Mouse (Mus musculus): Measurements from ENCODE around the gene Ppp2r5a. TPM values are rescaled to one million over a fixed set of nuclear protein-coding genes. Genes with fewer than 3 reads are reported as not detected.

Gene Ppp2r5a
- polyA plus RNA-seq (2015; fragmentation: Nextera tagmentation; extraction: Ambion mirVana), result 29.6 and 29.8 TPM in 2 replicates

DNA sequence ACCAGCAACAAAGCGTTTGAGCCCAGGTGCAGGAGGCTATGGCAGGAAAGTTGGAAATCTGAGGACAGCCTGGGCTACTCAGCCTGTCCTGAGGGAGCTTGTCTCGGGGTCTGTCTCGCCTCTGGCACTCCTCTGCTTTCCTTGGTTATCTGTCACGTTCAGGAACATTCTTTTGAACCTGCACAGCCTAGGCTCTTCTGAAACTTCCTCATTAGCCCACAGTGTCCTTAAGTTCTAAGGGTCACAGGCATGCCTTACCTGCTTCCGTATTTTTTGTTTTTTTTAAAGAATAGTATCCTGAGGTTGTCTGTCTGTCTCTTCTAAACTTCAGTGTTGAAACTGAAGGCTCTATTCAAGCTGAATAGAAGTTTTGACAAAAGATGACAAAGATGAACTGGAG lies at the start of gene Ppp2r5a:
Gene Ppp2r5a, minus strand, starts transcription at position 199 of the 400 bp plus-strand sequence.
- H3K36me3 ChIP-seq, result no peaks in the 10 kb centered on the region
- ATAC-seq (ENCODE audit: insufficient read depth, low FRiP score, low read depth), result no peak

GRCm38 (mm10) chr1:191450614-191451013 lies 47.5 kb upstream of the Ppp2r5a start:
- H3K27me3 ChIP-seq (replicated peaks), result no peaks in the 10 kb centered on the region
- H3K4me1 ChIP-seq, result 0 out of 2 replicates have a peak, but pooled peaks cover 13% of the 10 kb centered on the region
- H3K4me3 ChIP-seq (replicated peaks), result no peak overlapping the region
- no peaks in the 10 kb centered on the region for H3K9me3 ChIP-seq
- H3K27ac ChIP-seq, result no peak overlapping the region
- H3K4me2 ChIP-seq, result no peak overlapping the region
- no peak overlapping the region for H3K9ac ChIP-seq
- H3K36me3 ChIP-seq, result no peaks in the 10 kb centered on the region
- ATAC-seq (ENCODE audit: insufficient read depth, low FRiP score, low read depth), result no peak
- WGBS, result 62% methylated on average over 5 of the region's 5 CpGs

More for the DNA sequence above, at the start of gene Ppp2r5a:
- H3K9ac ChIP-seq, result no peak within 1 kb of the TSS
- H3K4me2 ChIP-seq, result no peak within 1 kb of the TSS
- H3K9me3 ChIP-seq, result no peaks in the 10 kb centered on the region
- 56% methylated on average over 5 of the region's 5 CpGs for WGBS
- no peaks in the 10 kb centered on the region for H3K27me3 ChIP-seq (replicated peaks)
- H3K27ac ChIP-seq, result no peak within 1 kb of the TSS
- H3K4me3 ChIP-seq (replicated peaks), result no peak within 1 kb of the TSS
- no peaks in the 10 kb centered on the region for H3K4me1 ChIP-seq

- Histone ChIP-seq H3K36me3 (no peaks in the 10 kb centered on the region), H3K9me3 (no peaks in the 10 kb centered on the region), H3K4me2 (no peak overlapping the region), H3K27ac (no peak overlapping the region), H3K4me3 (replicated peaks) (no peak overlapping the region), H3K27me3 (replicated peaks) (no peaks in the 10 kb centered on the region), H3K9ac (no peak overlapping the region), H3K4me1 (0 out of 2 replicates have a peak, but pooled peaks cover 9% of the 10 kb centered on the region)
- no peak for ATAC-seq (ENCODE audit: insufficient read depth, low FRiP score, low read depth)
- WGBS, result 74% methylated on average over 4 of the region's 4 CpGs
Measured at GRCm38 (mm10) chr1:191449537-191449936, 46.5 kb upstream of the Ppp2r5a start.

GRCm38 (mm10) chr1:191447391-191448016 lies 44.4 kb upstream of the Ppp2r5a start:
- H3K27me3 ChIP-seq (replicated peaks), result no peaks in the 10 kb centered on the region
- 67% methylated on average over 6 of the region's 6 CpGs for WGBS

GRCm38 (mm10) chr1:191446307-191446706 lies 43.2 kb upstream of the Ppp2r5a start:
- H3K36me3 ChIP-seq, result no peaks in the 10 kb centered on the region
- no peak overlapping the region for H3K9ac ChIP-seq
- H3K27ac ChIP-seq, result no peak overlapping the region
- no peaks in the 10 kb centered on the region for H3K27me3 ChIP-seq (replicated peaks)
- 68% methylated on average over 5 of the region's 5 CpGs for WGBS
- no peaks in the 10 kb centered on the region for H3K4me1 ChIP-seq
- H3K4me3 ChIP-seq (replicated peaks), result no peak overlapping the region
- H3K9me3 ChIP-seq, result no peaks in the 10 kb centered on the region
- no peak for ATAC-seq (ENCODE audit: insufficient read depth, low FRiP score, low read depth)
- H3K4me2 ChIP-seq, result no peak overlapping the region

More at GRCm38 (mm10) chr1:191447391-191448016, 44.4 kb upstream of the Ppp2r5a start:
- Histone ChIP-seq H3K4me2 (no peak overlapping the region), H3K9me3 (no peaks in the 10 kb centered on the region), H3K36me3 (no peaks in the 10 kb centered on the region), H3K4me1 (no peaks in the 10 kb centered on the region), H3K27ac (no peak overlapping the region), H3K9ac (no peak overlapping the region), H3K4me3 (replicated peaks) (no peak overlapping the region)
- no peak for ATAC-seq (ENCODE audit: insufficient read depth, low FRiP score, low read depth)

GRCm38 (mm10) chr1:191445831-191446258 lies 42.8 kb upstream of the Ppp2r5a start:
- Histone ChIP-seq H3K27ac (no peak overlapping the region), H3K27me3 (replicated peaks) (no peaks in the 10 kb centered on the region), H3K4me3 (replicated peaks) (no peak overlapping the region), H3K9me3 (no peaks in the 10 kb centered on the region), H3K4me1 (no peaks in the 10 kb centered on the region), H3K4me2 (no peak overlapping the region), H3K9ac (no peak overlapping the region), H3K36me3 (no peaks in the 10 kb centered on the region)
- ATAC-seq (ENCODE audit: insufficient read depth, low FRiP score, low read depth), result peak; percentile 21; the same call in 1 of the 2 replicates
- WGBS, result 42% methylated on average over 9 of the region's 9 CpGs

- Histone ChIP-seq H3K4me1 (no peaks in the 10 kb centered on the region), H3K27me3 (replicated peaks) (no peaks in the 10 kb centered on the region), H3K4me2 (no peak overlapping the region), H3K9ac (no peak overlapping the region), H3K4me3 (replicated peaks) (no peak overlapping the region), H3K9me3 (no peaks in the 10 kb centered on the region), H3K36me3 (no peaks in the 10 kb centered on the region), H3K27ac (no peak overlapping the region)
- no peak for ATAC-seq (ENCODE audit: insufficient read depth, low FRiP score, low read depth)
- 76% methylated on average over 12 of the region's 12 CpGs for WGBS
Measured at GRCm38 (mm10) chr1:191445401-191445800, 42.3 kb upstream of the Ppp2r5a start.

DNA sequence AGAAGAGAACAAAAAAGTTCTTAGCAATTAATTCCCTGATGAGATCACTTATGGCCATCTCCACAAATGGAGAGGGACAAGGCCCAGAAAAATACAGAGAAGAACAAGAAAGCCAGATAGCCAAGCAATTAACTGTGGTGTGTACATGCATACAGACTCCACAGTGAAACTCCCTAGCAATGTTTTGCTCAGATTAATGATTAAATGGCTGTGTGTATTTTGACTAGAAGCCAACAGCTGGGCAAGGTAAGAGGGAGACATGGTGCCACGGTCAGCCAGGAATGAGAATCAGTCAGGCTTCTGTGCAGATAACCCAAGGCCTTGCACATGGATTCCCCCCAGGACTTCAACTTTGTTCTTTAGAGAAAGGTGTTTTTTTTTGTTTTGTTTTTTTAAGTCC lies 41.4 kb upstream of the Ppp2r5a start:
- Histone ChIP-seq H3K9ac (no peak overlapping the region), H3K4me2 (no peak overlapping the region), H3K9me3 (no peaks in the 10 kb centered on the region), H3K36me3 (no peaks in the 10 kb centered on the region), H3K4me1 (no peaks in the 10 kb centered on the region), H3K27ac (peak overlapping the region; percentile 51), H3K27me3 (replicated peaks) (no peaks in the 10 kb centered on the region), H3K4me3 (replicated peaks) (no peak overlapping the region)
- ATAC-seq (ENCODE audit: insufficient read depth, low FRiP score, low read depth), result peak; percentile 73; the same call in 1 of the 2 replicates
- WGBS, result 32% methylated on average over 1 of the region's 1 CpGs

GRCm38 (mm10) chr1:191439011-191439410 lies 35.9 kb upstream of the Ppp2r5a start:
- no peak overlapping the region for H3K9ac ChIP-seq
- ATAC-seq (ENCODE audit: insufficient read depth, low FRiP score, low read depth), result no peak; the same call in 1 of the 2 replicates
- no peak overlapping the region for H3K4me3 ChIP-seq (replicated peaks)
- 56% methylated on average over 3 of the region's 3 CpGs for WGBS
- no peak overlapping the region for H3K27ac ChIP-seq
- H3K4me2 ChIP-seq, result no peak overlapping the region
- no peaks in the 10 kb centered on the region for H3K9me3 ChIP-seq
- H3K27me3 ChIP-seq (replicated peaks), result no peaks in the 10 kb centered on the region
- H3K36me3 ChIP-seq, result no peaks in the 10 kb centered on the region
- no peaks in the 10 kb centered on the region; the same call in 1 of the 2 replicates for H3K4me1 ChIP-seq

DNA sequence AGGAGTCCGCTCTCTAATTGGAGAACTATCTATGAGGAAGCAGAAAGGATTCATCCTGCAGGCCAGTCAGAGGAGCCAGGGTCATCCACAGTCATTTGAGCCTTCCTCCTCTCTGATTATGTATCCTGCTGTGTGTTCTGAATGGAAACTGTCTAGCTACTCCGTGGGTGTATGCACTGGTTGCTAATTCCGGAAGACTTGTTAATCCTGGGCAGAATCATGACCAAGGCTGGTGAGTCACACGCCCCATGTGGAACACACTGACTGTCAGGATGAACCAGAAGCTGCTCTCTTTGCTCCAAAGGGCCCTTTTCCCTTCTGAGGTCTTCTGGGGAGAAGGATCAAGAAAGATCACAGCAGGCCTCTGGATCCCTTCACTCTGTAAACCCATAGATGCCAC lies 35.5 kb upstream of the Ppp2r5a start:
- no peak overlapping the region for H3K27ac ChIP-seq
- no peak for ATAC-seq (ENCODE audit: insufficient read depth, low FRiP score, low read depth)
- no peak overlapping the region for H3K4me2 ChIP-seq
- H3K4me3 ChIP-seq (replicated peaks), result no peak overlapping the region
- no peaks in the 10 kb centered on the region for H3K27me3 ChIP-seq (replicated peaks)
- H3K4me1 ChIP-seq, result no peaks in the 10 kb centered on the region; the same call in 1 of the 2 replicates
- WGBS, result 67% methylated on average over 4 of the region's 4 CpGs
- H3K9ac ChIP-seq, result no peak overlapping the region
- H3K9me3 ChIP-seq, result no peaks in the 10 kb centered on the region
- H3K36me3 ChIP-seq, result no peaks in the 10 kb centered on the region

DNA sequence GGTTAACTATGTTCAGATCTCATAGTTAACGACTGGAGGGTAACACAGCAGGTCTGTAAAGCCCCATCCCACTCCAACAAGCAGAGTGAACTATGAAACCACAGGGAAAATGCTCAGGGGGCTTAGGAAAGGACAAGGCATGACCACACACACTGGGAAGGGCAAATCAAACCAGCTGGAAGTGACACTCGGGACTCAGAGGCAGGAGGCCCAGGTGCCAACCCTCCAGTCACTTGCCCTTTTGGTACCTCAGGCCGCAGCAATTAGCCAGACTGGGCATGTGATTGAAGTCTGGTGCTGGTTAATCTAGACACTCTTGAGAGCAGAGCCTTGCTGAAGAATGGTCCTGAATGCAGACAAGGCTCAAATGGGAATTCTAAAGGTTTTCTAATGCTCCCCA lies 33.6 kb upstream of the Ppp2r5a start:
- 47% methylated on average over 3 of the region's 3 CpGs for WGBS
- no peaks in the 10 kb centered on the region for H3K36me3 ChIP-seq
- no peak for ATAC-seq (ENCODE audit: insufficient read depth, low FRiP score, low read depth)
- H3K27me3 ChIP-seq (replicated peaks), result no peaks in the 10 kb centered on the region
- no peak overlapping the region for H3K4me3 ChIP-seq (replicated peaks)
- no peak overlapping the region for H3K27ac ChIP-seq
- no peak overlapping the region for H3K4me2 ChIP-seq
- H3K4me1 ChIP-seq, result peaks cover 7% of the 10 kb centered on the region; the same call in 1 of the 2 replicates
- no peaks in the 10 kb centered on the region for H3K9me3 ChIP-seq
- H3K9ac ChIP-seq, result no peak overlapping the region

DNA sequence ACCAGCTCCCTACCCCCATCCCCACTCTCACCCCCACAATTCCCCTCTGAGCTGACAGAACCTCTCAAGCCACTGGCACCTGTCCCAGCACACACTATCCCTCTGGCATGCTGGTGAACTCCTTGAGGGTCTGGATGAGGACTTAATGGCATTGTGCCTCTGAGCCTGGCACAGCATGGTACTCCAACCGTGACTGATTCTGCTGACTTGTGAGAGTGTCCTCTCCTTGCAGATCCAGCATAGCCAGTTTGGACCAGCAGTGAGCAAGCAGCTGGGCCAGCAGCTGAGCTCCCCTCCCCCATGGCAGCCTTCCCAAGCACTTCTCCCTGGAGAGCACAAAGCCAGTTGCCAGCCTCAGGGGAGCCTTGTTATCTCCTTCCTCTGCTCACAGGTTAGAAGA lies 32.3 kb upstream of the Ppp2r5a start:
- H3K4me2 ChIP-seq, result no peak overlapping the region
- H3K27me3 ChIP-seq (replicated peaks), result no peaks in the 10 kb centered on the region
- no peaks in the 10 kb centered on the region for H3K36me3 ChIP-seq
- WGBS, result 28% methylated on average over 1 of the region's 1 CpGs
- H3K4me3 ChIP-seq (replicated peaks), result no peak overlapping the region
- H3K27ac ChIP-seq, result no peak overlapping the region; the same call in 1 of the 2 replicates
- H3K4me1 ChIP-seq, result peaks cover 7% of the 10 kb centered on the region; the same call in 1 of the 2 replicates
- no peaks in the 10 kb centered on the region for H3K9me3 ChIP-seq
- ATAC-seq (ENCODE audit: insufficient read depth, low FRiP score, low read depth), result peak; percentile 25; the same call in 1 of the 2 replicates
- no peak overlapping the region for H3K9ac ChIP-seq

Data from stomach, embryonic 15.5 days (tissue).